Mouse (Mus musculus): ENCODE results near the gene Krtap19-4.

DNA sequence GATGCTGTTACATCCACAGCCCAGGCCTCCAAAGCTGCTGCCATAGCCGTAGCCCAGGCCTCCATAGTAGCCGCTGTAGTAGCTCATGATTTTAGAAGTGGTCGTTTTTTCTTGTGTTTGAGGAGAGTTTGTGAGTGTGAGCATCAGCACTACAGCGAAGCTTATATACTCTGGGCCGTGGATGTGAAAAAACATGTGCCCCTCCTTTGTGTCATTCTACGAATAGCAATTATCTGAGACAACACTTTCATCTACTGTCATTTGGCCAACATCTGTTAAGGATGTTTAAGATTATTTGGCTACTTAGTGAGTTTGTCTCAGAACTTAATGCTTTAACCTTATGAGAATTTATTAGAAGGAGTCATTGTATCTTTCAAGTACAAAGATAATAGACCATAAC lies 15.6 kb downstream of the Krtap19-4 start, which contains the start of gene Krtap19-1:
- TF ChIP-seq EP300 (IDR thresholded peaks at IDR 0.05; ENCODE audit: low read depth) (no peak), CTCF (IDR thresholded peaks at IDR 0.05; ENCODE audit: low read depth) (no peak)
